Mouse (Mus musculus) ES-E14 (cell line): ENCODE results near the gene Cmah.

Experiments used
- CHD2 ChIP-seq: IDR thresholded peaks from 2 replicates; pipeline ENCODE4 v1.6.1; 2014; ENCODE audit warnings: mild to moderate bottlenecking, low read depth, low read length, inconsistent platforms
- HCFC1 ChIP-seq: IDR thresholded peaks from 2 replicates; pipeline ENCODE4 v1.6.1; 2012; ENCODE audit warnings: low read length, inconsistent platforms, borderline replicate concordance; ENCODE audit not compliant: insufficient read depth
- MAFK ChIP-seq: IDR thresholded peaks from 2 replicates; pipeline ENCODE4 v1.6.1; 2014; ENCODE audit warnings: mild to moderate bottlenecking, low read depth, low read length, inconsistent platforms; ENCODE audit not compliant: insufficient read depth
- ZC3H11A ChIP-seq: IDR thresholded peaks from 2 replicates; pipeline ENCODE4 v1.6.1; 2012; ENCODE audit warnings: low read depth, mild to moderate bottlenecking, inconsistent platforms, low read length, borderline replicate concordance

DNA sequence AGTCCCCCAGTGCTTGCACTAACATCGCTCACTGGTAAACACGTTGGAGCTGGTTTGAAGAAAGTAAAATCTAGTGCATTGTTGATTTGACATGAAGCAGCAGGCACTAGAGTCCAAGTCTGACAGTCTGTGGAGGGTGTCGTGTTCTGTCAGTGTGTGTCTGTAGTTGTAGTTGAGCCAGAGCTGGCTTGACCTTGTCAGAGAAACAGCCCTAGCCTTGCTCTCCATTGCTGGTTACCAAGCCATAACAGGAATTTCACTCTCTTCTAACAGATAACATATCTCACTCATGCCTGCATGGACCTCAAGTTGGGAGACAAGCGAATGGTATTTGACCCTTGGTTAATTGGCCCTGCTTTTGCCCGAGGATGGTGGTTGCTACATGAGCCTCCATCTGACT lies 103.0 kb downstream of the Cmah start:
- no peak for TF ChIP-seq ZC3H11A
- no peak for TF ChIP-seq CHD2
- TF ChIP-seq MAFK: no peak
- no peak for TF ChIP-seq HCFC1
